Mouse (Mus musculus) layer of hippocampus, postnatal 36 days (tissue): ENCODE measurements around the gene Mmrn2. TPM values are rescaled to one million over a fixed set of nuclear protein-coding genes. Genes with fewer than 3 reads are reported as not detected.
"Not testable (repeated sequence)": the region's sequence is repeated elsewhere in the genome, so short reads cannot be mapped to it uniquely, and the experiment has no call there.

Experiments used
- DNase-seq, 2 experiments: peaks; one replicate each; pipeline ENCODE4 v3.0.0; 2022
- total RNA-seq, 2 experiments: library from RNA; stranded (reverse); gene quantifications; 2 replicates each; pipeline ENCODE4 v1.2.3; 2021

Mmrn2 gene
- total RNA-seq, 2 experiments from 2014 or later: 3.1 to 4.2 TPM

DNA sequence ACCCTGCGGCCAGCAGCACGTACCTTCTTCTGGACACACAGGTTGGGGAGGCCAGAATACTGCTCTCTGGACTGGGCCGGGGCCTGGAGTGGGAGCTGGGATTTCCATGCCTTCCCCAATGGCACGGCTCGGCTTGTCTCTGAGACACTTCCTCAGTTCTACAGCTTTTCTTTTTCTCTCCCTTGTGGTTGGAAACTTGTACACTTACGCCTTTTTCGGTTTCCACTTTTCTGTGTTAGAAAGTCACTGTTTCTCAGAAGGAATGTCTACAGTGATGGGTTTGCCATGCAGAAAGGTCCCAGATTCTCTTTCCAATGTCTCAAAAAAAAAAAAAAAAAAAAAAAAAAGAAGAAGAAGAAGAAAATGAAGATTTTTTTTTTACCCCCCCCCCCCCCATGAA is 28.2 kb downstream of the Mmrn2 start:
- no peak for DNase-seq

DNA sequence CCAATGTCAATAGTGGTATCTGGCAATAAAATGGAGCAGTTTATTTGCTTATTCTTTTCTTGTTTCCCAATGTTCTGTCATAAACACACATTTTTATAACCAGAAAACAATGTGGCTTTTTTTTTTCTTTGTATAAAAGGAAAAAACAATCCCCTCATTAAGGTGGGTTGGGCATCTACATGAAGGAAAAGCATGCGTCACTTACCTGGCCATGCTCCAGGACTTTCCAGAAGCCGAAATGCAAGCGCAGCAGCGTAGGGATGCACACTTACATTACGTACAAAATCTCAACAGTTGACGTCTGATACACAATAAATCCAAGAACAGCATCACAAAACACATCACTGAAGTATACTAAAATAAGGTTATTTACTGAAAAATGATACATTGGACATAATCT is 35.5 kb downstream of the Mmrn2 start:
- DNase-seq: no peak

DNA sequence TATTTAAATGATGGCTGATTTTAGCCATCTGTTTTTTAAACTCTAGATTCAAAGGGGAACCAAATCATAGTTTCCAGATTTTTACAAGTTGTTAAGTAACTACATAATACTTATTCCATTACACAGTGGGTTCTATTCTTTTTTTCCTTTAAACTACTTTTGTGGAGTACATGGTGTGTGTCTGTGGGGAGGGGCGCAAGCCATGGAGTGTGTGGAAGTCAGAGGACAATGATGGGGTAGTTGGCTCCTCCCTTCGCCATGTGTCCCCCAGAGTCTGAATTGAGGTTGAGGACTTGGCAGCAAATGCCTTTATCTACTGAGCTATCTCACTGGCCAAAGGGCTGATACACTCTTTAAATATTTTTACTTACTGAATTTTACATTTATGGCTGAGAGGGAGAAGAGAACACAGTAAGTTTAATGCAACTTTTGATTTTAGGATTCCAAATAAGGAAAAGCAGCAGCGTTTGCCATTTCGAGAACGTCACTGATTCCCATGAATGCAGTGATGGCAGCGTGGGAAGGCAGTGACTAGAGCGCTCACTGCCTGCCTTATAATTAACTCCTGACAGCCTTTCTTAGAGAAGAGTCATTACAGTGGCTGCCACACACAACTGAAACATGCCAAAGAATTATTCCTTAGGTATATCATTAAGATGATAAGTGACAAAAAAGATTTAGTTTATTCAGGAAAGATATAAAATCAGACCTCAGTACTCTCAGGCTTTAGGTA is 37.1 kb downstream of the Mmrn2 start:
- no peak for DNase-seq

- DNase-seq: not testable (repeated sequence)
These were observed 41.7 kb downstream of the Mmrn2 start for GRCm38 (mm10) chr14:34416946-34417345.

DNA sequence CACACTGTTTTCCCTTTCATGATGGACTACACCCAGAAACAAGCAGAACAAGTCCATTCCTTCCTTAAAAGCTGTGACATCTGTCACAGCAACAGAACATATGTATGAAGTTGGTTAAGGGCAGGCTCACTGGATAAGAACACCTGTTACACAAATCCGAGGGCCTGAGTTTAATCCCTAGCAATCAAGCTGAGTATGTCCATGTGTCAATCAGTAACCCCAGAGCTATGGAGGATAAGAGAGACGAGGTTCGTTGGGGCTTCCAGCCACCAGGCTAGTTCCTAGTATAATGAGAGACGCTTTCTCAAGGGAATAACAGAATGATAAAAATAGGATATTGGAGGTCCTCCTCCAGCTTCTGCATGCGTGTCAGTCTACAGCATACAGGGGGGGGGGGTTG is 42.2 kb downstream of the Mmrn2 start:
- DNase-seq: no peak

- no peak for DNase-seq
These were observed 45.8 kb downstream of the Mmrn2 start for GRCm38 (mm10) chr14:34421078-34421477.

DNA sequence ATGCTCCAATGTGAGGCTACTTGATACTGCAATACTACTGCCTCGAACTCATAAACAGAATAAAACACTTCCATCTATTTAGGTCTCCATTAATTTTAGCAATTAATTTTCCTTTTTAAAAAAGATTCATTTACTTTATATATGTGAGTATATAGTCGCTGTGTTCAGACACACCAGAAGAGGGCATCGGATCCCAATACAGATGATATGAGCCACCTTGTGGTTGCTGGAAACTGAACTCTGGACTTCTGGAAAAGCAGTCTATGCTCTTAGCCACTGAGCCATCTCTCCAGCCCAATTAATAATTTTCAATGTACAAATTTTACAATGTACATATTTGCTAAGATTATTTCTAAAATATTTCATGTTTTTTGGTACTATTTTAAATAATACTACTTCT is 53.0 kb downstream of the Mmrn2 start:
- DNase-seq: no peak

- DNase-seq: no peak
These were observed 53.8 kb downstream of the Mmrn2 start for GRCm38 (mm10) chr14:34429069-34429468.

GRCm38 (mm10) chr14:34440526-34441066 is 65.3 kb downstream of the Mmrn2 start:
- DNase-seq: no peak

- no peak for DNase-seq
These were observed 67.3 kb downstream of the Mmrn2 start for GRCm38 (mm10) chr14:34442531-34442930.

DNA sequence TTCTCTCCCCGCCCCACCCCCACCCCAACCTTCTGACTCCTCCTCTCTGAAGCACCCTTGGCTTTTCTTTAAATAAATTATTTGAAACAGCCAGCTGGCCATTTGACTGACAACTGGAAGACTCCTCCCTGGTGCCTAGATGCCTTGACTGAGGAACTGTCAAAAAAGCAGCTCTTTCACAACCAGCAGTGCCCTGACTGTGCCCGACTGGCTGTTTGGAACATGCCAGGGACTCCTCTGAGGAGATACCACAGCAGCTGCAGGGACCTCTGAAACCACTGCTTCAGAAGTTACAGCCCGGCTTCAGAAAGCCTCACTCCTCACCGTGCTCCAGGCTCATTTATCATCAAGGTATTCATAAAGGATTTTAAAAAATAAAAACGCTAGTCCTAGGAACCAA is 69.1 kb downstream of the Mmrn2 start:
- no peak for DNase-seq

- DNase-seq: no peak
These were observed 69.7 kb downstream of the Mmrn2 start for GRCm38 (mm10) chr14:34444924-34445323.

DNA sequence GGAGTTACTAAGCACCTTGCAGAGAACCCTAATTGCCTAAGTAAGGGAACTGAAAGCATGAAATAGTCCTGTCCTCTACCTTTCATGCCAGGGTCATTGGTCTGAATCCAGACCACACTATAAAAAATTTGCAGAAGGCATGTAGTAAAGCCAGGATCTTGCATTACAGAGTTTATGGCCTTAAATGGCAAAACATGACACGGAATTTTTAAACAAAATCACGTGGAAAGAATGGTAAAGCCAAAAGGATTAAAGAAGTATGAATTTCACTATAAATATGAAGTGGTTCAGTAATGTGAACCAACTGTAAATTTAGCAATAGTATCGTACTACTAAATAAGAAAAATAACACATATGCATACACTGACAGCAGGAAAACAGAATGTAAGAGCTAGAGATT is 70.1 kb downstream of the Mmrn2 start:
- DNase-seq: no peak

DNA sequence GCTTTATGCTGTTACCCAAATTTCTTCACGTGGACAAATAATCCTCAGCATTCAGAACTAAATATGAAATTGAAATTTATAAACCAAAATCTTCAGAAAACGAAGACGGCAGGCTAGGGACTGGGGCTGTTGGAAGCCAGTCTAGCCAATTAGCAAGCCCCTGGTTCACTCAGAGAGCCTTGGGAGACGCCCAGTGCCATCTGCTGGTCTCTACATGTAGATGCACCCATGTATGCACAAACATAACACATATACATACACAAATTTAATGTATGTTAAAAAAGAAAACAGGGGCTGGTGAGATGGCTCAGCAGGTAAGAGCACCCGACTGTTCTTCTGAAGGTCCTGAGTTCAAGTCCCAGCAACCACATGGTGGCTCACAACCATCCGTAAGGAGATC is 71.4 kb downstream of the Mmrn2 start:
- DNase-seq: no peak

- no peak for DNase-seq
These were observed 72.4 kb downstream of the Mmrn2 start for GRCm38 (mm10) chr14:34447659-34448058.

DNA sequence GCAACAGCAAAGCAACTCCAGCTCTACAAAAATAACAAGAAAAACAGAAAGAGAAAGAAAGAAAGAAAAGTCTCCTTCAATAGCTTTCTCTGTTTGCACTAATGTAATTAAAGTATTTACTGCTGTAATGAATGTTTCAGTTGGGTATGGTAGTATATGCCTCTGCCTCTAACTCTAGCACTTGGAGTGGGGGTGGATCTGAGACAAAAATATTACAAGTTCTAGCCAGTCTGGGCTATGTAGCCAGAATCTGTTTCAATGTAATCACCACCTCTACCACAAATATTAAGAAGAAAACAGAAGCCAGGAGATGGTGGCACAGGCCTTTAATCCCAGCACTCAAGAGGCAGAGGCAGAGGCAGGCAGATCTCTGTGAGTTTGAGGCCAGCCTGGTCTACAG is 73.1 kb downstream of the Mmrn2 start:
- no peak for DNase-seq

DNA sequence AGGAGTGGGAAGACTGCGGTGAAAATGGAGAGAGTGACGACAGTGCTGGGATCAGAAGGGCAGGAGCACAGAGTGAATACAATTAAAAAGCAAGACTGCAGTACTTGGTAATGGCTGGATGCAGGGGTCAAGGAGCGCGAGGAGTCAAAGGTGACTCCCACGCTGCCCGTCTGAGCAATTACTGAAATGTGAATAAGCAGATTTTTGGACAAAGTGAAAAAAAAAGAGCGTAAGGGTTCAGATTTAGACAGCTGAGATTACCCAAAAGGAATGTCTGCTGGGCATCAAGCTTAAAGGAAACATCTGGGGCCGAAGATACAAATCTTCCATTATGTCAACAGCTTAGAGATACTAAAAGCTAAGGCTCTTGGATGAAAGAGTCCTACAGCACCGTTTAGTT is 74.5 kb downstream of the Mmrn2 start:
- no peak for DNase-seq

GRCm38 (mm10) chr14:34450451-34450850 is 75.2 kb downstream of the Mmrn2 start:
- DNase-seq: no peak

GRCm38 (mm10) chr14:34451872-34452271 is 76.6 kb downstream of the Mmrn2 start:
- no peak for DNase-seq

GRCm38 (mm10) chr14:34453648-34454047 is 78.4 kb downstream of the Mmrn2 start:
- DNase-seq: no peak
